17 mouse cellular contexts compared by ENCODE assay signal in genomic region chr4:57895140-57895539, GRCm38 (mm10). TPM values are rescaled to one million over a fixed set of nuclear protein-coding genes. Genes with fewer than 3 reads are reported as not detected.
A peak's percentile ranks its signal among the peaks of the same experiment; 100 is the strongest.
DNase-seq lines count a peak whose midpoint lies in the region; ATAC-seq and TF ChIP-seq lines count a peak whose summit lies in the region.
"Had no signal": no experiment of that assay in that cellular context is flagged by ENCODE, and none has a peak within 500 bp of the region (broad histone marks: within the 10 kb centered on the region; RNA-seq: fewer than 3 reads in every experiment).

No protein-coding gene starts in this region.

- no peak overlapping the region for H3K4me2 ChIP-seq in forebrain, postnatal 0 days (ENCODE audit: low read depth)
- no peak overlapping the region for H3K4me2 ChIP-seq in heart, embryonic 13.5 days
- H3K4me2 ChIP-seq in midbrain, embryonic 12.5 days (replicated peaks): no peak overlapping the region
- H3K4me2 ChIP-seq in midbrain, embryonic 16.5 days (ENCODE audit: low read length): no peak overlapping the region
- H3K4me2 ChIP-seq: limb, embryonic 13.5 days; liver, embryonic 15.5 days; neural tube, embryonic 12.5 days had no signal

- H3K9ac ChIP-seq in forebrain, postnatal 0 days: no peak overlapping the region
- H3K9ac ChIP-seq in heart, embryonic 13.5 days: no peak overlapping the region
- H3K9ac ChIP-seq in midbrain, embryonic 12.5 days (replicated peaks): no peak overlapping the region
- no peak overlapping the region for H3K9ac ChIP-seq in midbrain, embryonic 16.5 days (ENCODE audit: low read depth, low read length)
- H3K9ac ChIP-seq: limb, embryonic 13.5 days; liver, embryonic 15.5 days; neural tube, embryonic 12.5 days had no signal

- TF ChIP-seq CTCF in forebrain, postnatal 0 days (IDR thresholded peaks at IDR 0.05; ENCODE audit: low read depth): no peak

- peak overlapping the region; percentile 51 for H3K27ac ChIP-seq in forebrain, embryonic 10.5 days
- H3K27ac ChIP-seq in forebrain, postnatal 0 days (ENCODE audit: low read depth, low read length): no peak overlapping the region
- peak overlapping the region; percentile 13; the same call in 1 of the 2 replicates for H3K27ac ChIP-seq in heart, embryonic 13.5 days (replicated peaks)
- H3K27ac ChIP-seq in midbrain, embryonic 12.5 days (replicated peaks): peak overlapping the region; percentile 22; the same call in 1 of the 2 replicates
- H3K27ac ChIP-seq in midbrain, embryonic 16.5 days (ENCODE audit: low read length): no peak overlapping the region
- H3K27ac ChIP-seq: limb, embryonic 13.5 days; liver, embryonic 15.5 days; neural tube, embryonic 12.5 days had no signal

- peaks cover 42% of the 10 kb centered on the region for H3K4me1 ChIP-seq in forebrain, embryonic 10.5 days
- H3K4me1 ChIP-seq in forebrain, postnatal 0 days (ENCODE audit: insufficient read depth): no peaks in the 10 kb centered on the region
- H3K4me1 ChIP-seq in heart, embryonic 13.5 days: peaks cover 10% of the 10 kb centered on the region; the same call in 1 of the 2 replicates
- H3K4me1 ChIP-seq in midbrain, embryonic 12.5 days: peaks cover 18% of the 10 kb centered on the region
- peaks cover 10% of the 10 kb centered on the region for H3K4me1 ChIP-seq in midbrain, embryonic 16.5 days (ENCODE audit: control insufficient read depth, insufficient read depth, low read length)
- H3K4me1 ChIP-seq: liver, embryonic 15.5 days had no signal

- ATAC-seq in forebrain, postnatal 0 days: no peak
- ATAC-seq in heart, embryonic 13.5 days (ENCODE audit: extremely low read depth, insufficient number of reproducible peaks, low FRiP score, low TSS enrichment): no peak
- no peak for ATAC-seq in midbrain, embryonic 12.5 days (ENCODE audit: low FRiP score, low read depth)
- no peak for ATAC-seq in midbrain, embryonic 16.5 days

- H3K4me3 ChIP-seq in forebrain, embryonic 10.5 days: no peak overlapping the region
- H3K4me3 ChIP-seq in forebrain, postnatal 0 days (ENCODE audit: low read depth, low read length): no peak overlapping the region
- H3K4me3 ChIP-seq in heart, embryonic 13.5 days: no peak overlapping the region
- H3K4me3 ChIP-seq in midbrain, embryonic 12.5 days: no peak overlapping the region
- H3K4me3 ChIP-seq in midbrain, embryonic 16.5 days (ENCODE audit: low read depth, low read length): no peak overlapping the region
- H3K4me3 ChIP-seq: limb, embryonic 13.5 days; liver, embryonic 15.5 days; neural tube, embryonic 12.5 days had no signal

- H3K27me3 ChIP-seq in forebrain, embryonic 10.5 days (ENCODE audit: poor library complexity, severe bottlenecking): no peaks in the 10 kb centered on the region
- H3K27me3 ChIP-seq in forebrain, postnatal 0 days (ENCODE audit: insufficient read depth, low read length): no peaks in the 10 kb centered on the region
- no peaks in the 10 kb centered on the region for H3K27me3 ChIP-seq in heart, embryonic 13.5 days (replicated peaks)
- H3K27me3 ChIP-seq in midbrain, embryonic 12.5 days: no peaks in the 10 kb centered on the region
- H3K27me3 ChIP-seq in midbrain, embryonic 16.5 days (ENCODE audit: control insufficient read depth, insufficient read depth, low read depth, low read length): no peaks in the 10 kb centered on the region
- H3K27me3 ChIP-seq: limb, embryonic 13.5 days; liver, embryonic 15.5 days; neural tube, embryonic 12.5 days had no signal

- H3K9me3 ChIP-seq in forebrain, embryonic 10.5 days: no peaks in the 10 kb centered on the region
- H3K9me3 ChIP-seq in forebrain, postnatal 0 days (ENCODE audit: low read length): no peaks in the 10 kb centered on the region
- no peaks in the 10 kb centered on the region for H3K9me3 ChIP-seq in heart, embryonic 13.5 days
- H3K9me3 ChIP-seq in midbrain, embryonic 12.5 days: no peaks in the 10 kb centered on the region
- H3K9me3 ChIP-seq in midbrain, embryonic 16.5 days (replicated peaks; ENCODE audit: control insufficient read depth, low read length, poor library complexity, severe bottlenecking): no peaks in the 10 kb centered on the region
- H3K9me3 ChIP-seq: limb, embryonic 13.5 days; liver, embryonic 15.5 days; neural tube, embryonic 12.5 days had no signal

- H3K36me3 ChIP-seq in forebrain, embryonic 10.5 days (replicated peaks): peaks cover 4% of the 10 kb centered on the region
- H3K36me3 ChIP-seq in forebrain, postnatal 0 days (ENCODE audit: insufficient read depth): no peaks in the 10 kb centered on the region
- peaks cover 53% of the 10 kb centered on the region for H3K36me3 ChIP-seq in heart, embryonic 13.5 days
- H3K36me3 ChIP-seq in midbrain, embryonic 12.5 days: no peaks in the 10 kb centered on the region
- no peaks in the 10 kb centered on the region for H3K36me3 ChIP-seq in midbrain, embryonic 16.5 days (ENCODE audit: control insufficient read depth, insufficient read depth, low read length)
- H3K36me3 ChIP-seq: liver, embryonic 15.5 days had no signal

- no peak for DNase-seq in forebrain, embryonic 10.5 days (ENCODE audit: extremely low spot score, low spot score)
- no peak for DNase-seq in forebrain, postnatal 0 days
- DNase-seq in heart, adult 18-20 months: no peak
- DNase-seq in cerebellum, postnatal 4 days (ENCODE audit: low spot score in 2 of 2): no peak
- no peak for DNase-seq in embryo, embryonic 9.5 days (ENCODE audit: extremely low spot score)
- DNase-seq: adrenal gland, adult 8-10 months; cerebellum, adult 2 months; kidney, postnatal 14 days; layer of hippocampus, adult 9-11 months; lung, postnatal 14 days; right cerebral cortex, postnatal 25 days had no signal

- WGBS in forebrain, embryonic 10.5 days: 25% methylated on average over 5 of the region's 5 CpGs
- WGBS in forebrain, postnatal 0 days: 35% methylated on average over 5 of the region's 5 CpGs
- 43% methylated on average over 5 of the region's 5 CpGs for WGBS in heart, embryonic 13.5 days
- WGBS in midbrain, embryonic 12.5 days: 15% methylated on average over 5 of the region's 5 CpGs
- WGBS in midbrain, embryonic 16.5 days: 13% methylated on average over 5 of the region's 5 CpGs

RNA-seq across cellular contexts. Expression of gene D630039A03Rik, which starts 21.0 kb away (rescaled TPM):
- polyA plus RNA-seq in forebrain, embryonic 10.5 days (2016; fragmentation: Nextera tagmentation; extraction: Ambion mirVana): not detected in 2 replicates
- 0.29 TPM in 1 of 2 replicates, not detected in the other for total RNA-seq in forebrain, postnatal 0 days (2014; rRNA removed)
- not detected in 2 replicates for polyA plus RNA-seq in forebrain, postnatal 0 days (2015; fragmentation: Nextera tagmentation; extraction: Ambion mirVana)
- polyA plus RNA-seq in heart, embryonic 13.5 days (2015; fragmentation: Nextera tagmentation; extraction: Ambion mirVana): 0.15 and 0.24 TPM in 2 replicates
- total RNA-seq in heart, adult 18-20 months (2021): under 1 TPM; 0.17 to 0.23 TPM
- 0.06 TPM in 1 of 2 replicates, not detected in the other for polyA plus RNA-seq in midbrain, embryonic 12.5 days (2016; fragmentation: Nextera tagmentation; extraction: Ambion mirVana)
- 0.11 TPM in 1 of 2 replicates, not detected in the other for polyA plus RNA-seq in midbrain, embryonic 16.5 days (2015; fragmentation: Nextera tagmentation; extraction: Ambion mirVana)

Comparison
In these comparisons a context has a peak if more than half of its experiments do, and no peak if none do; other contexts are left out.
1. H3K27ac ChIP-seq: peak in forebrain, embryonic 10.5 days (single experiment), heart, embryonic 13.5 days (single experiment) and midbrain, embryonic 12.5 days (single experiment); none in forebrain, postnatal 0 days (single experiment) and midbrain, embryonic 16.5 days (single experiment).